Mouse (Mus musculus) erythroblast, embryonic 14.5 days (primary cell): Measurements from ENCODE around the gene Calr4.

Experiments used
- GATA1 ChIP-seq: IDR thresholded peaks from 2 replicates; pipeline ENCODE4 v1.6.1; 2012; ENCODE audit warnings: low read length, inconsistent platforms, mixed read lengths
- TAL1 ChIP-seq: IDR thresholded peaks from 3 replicates; pipeline ENCODE4 v1.6.1; 2012; ENCODE audit warnings: low read length, inconsistent platforms, mixed read lengths

- TF ChIP-seq TAL1 (no peak), GATA1 (no peak)
Measured at GRCm38 (mm10) chr4:109268903-109269302, 34.6 kb downstream of the Calr4 start.
